Mouse (Mus musculus) cerebellum, postnatal 10 days (tissue): ENCODE measurements at regions not wholly inside any gene's neighbourhood (a gene's known extent, or its start where the extent isn't known, plus 50 kb on each side); places are given as distances from the start of the nearest gene placed in this dataset.

Source experiments
- DNase-seq, 2 experiments: peaks; one replicate each; pipeline ENCODE4 v3.0.0; 2021; ENCODE audit warnings: mixed read lengths in 2 of 2

- peak; percentile 66 to 73 for DNase-seq
Measured at GRCm38 (mm10) chr8:100515896-100516295, 1099.6 kb upstream of the Cdh8 start.

GRCm38 (mm10) chr8:100515152-100515551 lies 1098.9 kb upstream of the Cdh8 start:
- DNase-seq, result peak; percentile 29 to 37

- no peak for DNase-seq
Measured at GRCm38 (mm10) chr8:100506478-100506877, 1090.2 kb upstream of the Cdh8 start.

GRCm38 (mm10) chr8:100500342-100500712 lies 1084.1 kb upstream of the Cdh8 start:
- DNase-seq, result no peak

- no peak for DNase-seq
Measured at GRCm38 (mm10) chr8:100499614-100500341, 1083.5 kb upstream of the Cdh8 start.

GRCm38 (mm10) chr8:100494445-100494844 lies 1078.2 kb upstream of the Cdh8 start:
- no peak for DNase-seq

- no peak for DNase-seq
Measured at GRCm38 (mm10) chr8:100475950-100476349, 1059.7 kb upstream of the Cdh8 start.

GRCm38 (mm10) chr8:100451231-100451630 lies 1035.0 kb upstream of the Cdh8 start:
- DNase-seq, result peak; percentile 23 to 24

GRCm38 (mm10) chr8:100450380-100450936 lies 1034.2 kb upstream of the Cdh8 start:
- peak in 1 of 2 experiments; percentile 7 for DNase-seq

GRCm38 (mm10) chr8:100446677-100447350 lies 1030.5 kb upstream of the Cdh8 start:
- peak; percentile 57 to 65 for DNase-seq
